Mouse (Mus musculus) cerebellum, adult 2 months (tissue): ENCODE measurements at regions not wholly inside any gene's neighbourhood (a gene's known extent, or its start where the extent isn't known, plus 50 kb on each side); places are given as distances from the start of the nearest gene placed in this dataset.

Source experiments
- DNase-seq, 2 experiments: peaks; one replicate each; pipeline ENCODE4 v3.0.0; 2021
- H3K27ac ChIP-seq: fragments of 200-500 bp; 2 replicates; pipeline ENCODE4 v1.5.1; 2012; ENCODE audit warnings: low read length, control low read depth, inconsistent platforms; ENCODE audit not compliant: insufficient read depth
- H3K27me3 ChIP-seq: fragments of 200-500 bp; 2 replicates; pipeline ENCODE4 v1.6.1; 2012; ENCODE audit warnings: inconsistent platforms, mild to moderate bottlenecking, low read length, moderate library complexity; ENCODE audit not compliant: control insufficient read depth, insufficient read depth
- H3K4me1 ChIP-seq: fragments of 200-500 bp; 2 replicates; pipeline ENCODE4 v1.6.1; 2011; ENCODE audit warnings: low read length; ENCODE audit not compliant: control insufficient read depth, insufficient read depth
- H3K4me3 ChIP-seq: fragments of 200-500 bp; replicated peaks from 2 replicates; pipeline ENCODE3; 2011; ENCODE audit warnings: mild to moderate bottlenecking, low read depth, low read length, control low read depth; ENCODE audit not compliant: insufficient read depth
- CTCF ChIP-seq: fragments of 200-500 bp; IDR thresholded peaks from 2 replicates; pipeline ENCODE4 v1.5.1; 2011; ENCODE audit warnings: low read depth, mild to moderate bottlenecking, control low read depth, low read length, moderate library complexity, borderline replicate concordance; ENCODE audit not compliant: insufficient read depth
- POLR2A ChIP-seq: fragments of 200-500 bp; IDR thresholded peaks from 2 replicates; pipeline ENCODE4 v1.6.1; 2011; ENCODE audit warnings: low read length, control low read depth, borderline replicate concordance; ENCODE audit not compliant: insufficient read depth
- WGBS: fragments of 180-500 bp; shearing (Covaris S2); methylation state at CpG from one replicate; pipeline ENCODE4 v1.1.7; 2018; 5-methylcytosine and 5-hydroxymethylcytosine counted together

- Histone ChIP-seq H3K27ac (no peak overlapping the region), H3K27me3 (no peaks in the 10 kb centered on the region), H3K4me3 (no peak overlapping the region), H3K4me1 (no peaks in the 10 kb centered on the region; the same call in 1 of the 2 replicates)
- DNase-seq = no peak
- WGBS = 60% methylated on average over 6 of the region's 6 CpGs
- TF ChIP-seq POLR2A = no peak
- TF ChIP-seq CTCF = no peak
Observed at GRCm38 (mm10) chr15:25489804-25490203, 76.2 kb upstream of the Basp1 start.

- H3K27me3 ChIP-seq = no peaks in the 10 kb centered on the region
- H3K4me1 ChIP-seq = no peaks in the 10 kb centered on the region; the same call in 1 of the 2 replicates
- no peak overlapping the region for H3K4me3 ChIP-seq
- no peak overlapping the region for H3K27ac ChIP-seq
- TF ChIP-seq POLR2A = no peak
- no peak for TF ChIP-seq CTCF
- DNase-seq = no peak
- 79% methylated on average over 5 of the region's 5 CpGs for WGBS
Observed at GRCm38 (mm10) chr15:25492161-25492746, 78.7 kb upstream of the Basp1 start.

DNA sequence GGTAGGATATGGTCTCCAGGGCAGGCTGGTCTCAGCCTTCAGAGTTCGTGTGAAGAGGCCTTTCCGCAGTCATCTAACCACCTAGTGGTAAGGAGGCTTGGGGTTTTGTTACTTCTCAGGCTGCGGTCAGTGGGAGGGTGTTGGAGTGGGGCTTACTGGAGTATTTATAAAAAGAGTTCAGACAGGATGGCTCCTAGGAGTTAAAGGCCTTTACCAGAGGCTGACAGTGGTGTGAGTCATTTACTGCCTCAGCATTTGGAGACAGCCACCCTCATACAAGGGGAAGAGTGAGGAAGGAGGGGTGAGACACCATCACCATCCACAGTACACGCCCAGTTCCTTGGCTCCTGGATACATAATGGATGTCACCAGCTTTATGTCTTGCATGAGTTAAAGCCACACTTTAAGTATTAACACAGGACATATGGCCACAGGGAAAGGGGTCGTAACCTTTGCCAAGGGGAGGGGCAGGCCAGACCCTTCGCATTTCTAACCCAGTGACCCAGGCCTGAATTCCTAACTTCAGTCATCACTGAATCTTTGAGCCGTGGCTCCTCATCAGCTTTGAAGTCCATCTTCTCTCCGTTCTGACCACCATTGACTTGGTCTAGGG lies 81.2 kb upstream of the Basp1 start:
- Histone ChIP-seq H3K4me1 (no peaks in the 10 kb centered on the region), H3K27me3 (no peaks in the 10 kb centered on the region), H3K4me3 (no peak overlapping the region), H3K27ac (no peak overlapping the region)
- 81% methylated on average over 8 of the region's 8 CpGs for WGBS
- DNase-seq = no peak
- TF ChIP-seq CTCF (no peak), POLR2A (no peak)

GRCm38 (mm10) chr15:25495926-25496644 lies 82.5 kb upstream of the Basp1 start:
- Histone ChIP-seq H3K27ac (no peak overlapping the region), H3K4me1 (no peaks in the 10 kb centered on the region), H3K27me3 (no peaks in the 10 kb centered on the region), H3K4me3 (no peak overlapping the region)
- DNase-seq = no peak
- WGBS = 81% methylated on average over 7 of the region's 7 CpGs
- no peak for TF ChIP-seq CTCF
- no peak for TF ChIP-seq POLR2A

DNA sequence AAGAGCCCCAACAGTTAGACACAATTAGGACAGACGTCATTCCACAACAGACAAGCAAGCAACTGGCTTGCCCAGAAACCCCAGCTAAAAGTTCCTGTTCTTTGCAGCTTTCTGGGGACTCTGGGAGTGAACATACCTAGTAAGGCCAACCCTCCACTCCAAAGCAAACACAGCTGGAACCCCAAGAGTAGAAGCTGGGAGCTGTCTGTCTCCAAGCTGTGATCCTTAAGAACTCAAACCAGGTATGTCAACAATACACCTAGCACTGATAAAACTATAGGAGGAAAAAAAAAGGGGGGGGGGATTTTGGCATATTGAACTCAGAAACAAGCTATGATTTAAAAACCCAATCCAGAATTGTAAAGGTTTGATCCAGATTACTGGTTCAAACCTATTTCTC lies 84.2 kb upstream of the Basp1 start:
- Histone ChIP-seq H3K4me1 (no peaks in the 10 kb centered on the region), H3K4me3 (no peak overlapping the region), H3K27me3 (no peaks in the 10 kb centered on the region), H3K27ac (no peak overlapping the region)
- no peak for DNase-seq
- TF ChIP-seq CTCF (no peak), POLR2A (no peak)
- WGBS = 76% methylated on average over 1 of the region's 1 CpGs

GRCm38 (mm10) chr15:25498422-25498821 lies 84.9 kb upstream of the Basp1 start:
- H3K4me1 ChIP-seq = no peaks in the 10 kb centered on the region
- no peak for TF ChIP-seq CTCF
- TF ChIP-seq POLR2A = no peak
- no peaks in the 10 kb centered on the region for H3K27me3 ChIP-seq
- 44% methylated on average over 2 of the region's 2 CpGs for WGBS
- no peak for DNase-seq
- H3K27ac ChIP-seq = no peak overlapping the region
- no peak overlapping the region for H3K4me3 ChIP-seq

DNA sequence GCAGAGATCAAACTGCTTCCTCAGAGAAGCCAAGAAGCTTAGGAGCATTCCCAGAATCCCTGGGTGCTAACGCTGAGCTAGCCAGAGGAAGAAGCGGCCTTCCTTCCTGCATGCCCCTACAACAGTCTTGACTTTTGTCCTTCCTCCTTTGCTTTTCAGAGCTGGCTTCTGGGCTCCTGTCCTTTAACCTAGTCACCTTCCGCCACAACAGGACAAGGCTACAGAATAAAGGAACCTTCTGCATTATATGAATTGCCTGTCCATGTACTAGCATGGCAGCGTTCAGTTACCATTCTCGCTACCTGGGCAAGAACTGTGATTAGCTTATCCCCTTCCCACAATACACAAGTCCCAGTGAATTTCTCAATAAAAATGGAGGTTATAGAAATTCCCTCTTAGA lies 88.9 kb upstream of the Basp1 start:
- no peak for DNase-seq
- Histone ChIP-seq H3K27me3 (no peaks in the 10 kb centered on the region), H3K27ac (no peak overlapping the region), H3K4me1 (no peaks in the 10 kb centered on the region; the same call in 1 of the 2 replicates), H3K4me3 (no peak overlapping the region)
- no peak for TF ChIP-seq CTCF
- WGBS = 88% methylated on average over 5 of the region's 5 CpGs

DNA sequence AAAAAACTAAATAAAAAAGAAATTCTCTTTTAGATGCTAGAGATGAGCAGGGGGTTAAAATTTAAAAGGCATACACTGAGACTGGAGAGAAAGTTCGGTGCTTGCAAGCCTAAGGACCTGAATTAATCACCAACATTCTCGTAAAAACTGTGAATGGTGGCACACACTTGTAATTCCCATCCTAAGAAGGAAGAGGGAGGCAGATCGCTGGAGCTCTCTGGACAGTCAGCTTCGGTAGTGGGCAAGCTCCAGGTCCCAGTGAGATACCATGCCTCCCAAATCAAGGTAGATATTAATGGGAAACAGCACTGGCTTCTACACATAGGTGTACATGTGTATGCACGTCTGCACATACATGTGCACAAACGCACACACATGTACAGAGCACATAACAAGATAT lies 89.5 kb upstream of the Basp1 start:
- WGBS = 55% methylated on average over 6 of the region's 6 CpGs
- H3K27me3 ChIP-seq = no peaks in the 10 kb centered on the region
- no peak overlapping the region for H3K27ac ChIP-seq
- DNase-seq = no peak
- no peak for TF ChIP-seq CTCF
- TF ChIP-seq POLR2A = no peak
- H3K4me1 ChIP-seq = no peaks in the 10 kb centered on the region; the same call in 1 of the 2 replicates
- H3K4me3 ChIP-seq = no peak overlapping the region
